Mouse (Mus musculus) lung, postnatal 0 days (tissue): ENCODE measurements around the gene Oxsr1. TPM values are rescaled to one million over a fixed set of nuclear protein-coding genes. Genes with fewer than 3 reads are reported as not detected.
"Not testable (repeated sequence)": the region's sequence is repeated elsewhere in the genome, so short reads cannot be mapped to it uniquely, and the experiment has no call there.

Source experiments
- ATAC-seq: fragments of 200-750 bp; cut with Nextera tagmentation; 2 replicates; pipeline ENCODE4 v1.8.0; 2017; ENCODE audit warnings: moderate library complexity
- DNase-seq: peaks from one replicate; pipeline ENCODE4 v3.0.0-alpha.2; 2016; ENCODE audit warnings: low spot score
- H3K27ac ChIP-seq: fragments of 300-500 bp; sonication (generic); 2 replicates; pipeline ENCODE4 v1.5.1; 2014; ENCODE audit warnings: antibody characterized with exemption, mild to moderate bottlenecking, low read length, mixed read lengths
- H3K27me3 ChIP-seq: fragments of 300-500 bp; sonication (generic); replicated peaks from 2 replicates; pipeline ENCODE4 v1.6.1; 2014; ENCODE audit warnings: low read length, mixed read lengths; ENCODE audit not compliant: insufficient read depth
- H3K36me3 ChIP-seq: fragments of 300-500 bp; sonication (generic); 2 replicates; pipeline ENCODE4 v1.6.1; 2014; ENCODE audit warnings: low read length, mixed read lengths; ENCODE audit not compliant: insufficient read depth
- H3K4me1 ChIP-seq: fragments of 300-500 bp; sonication (generic); 2 replicates; pipeline ENCODE4 v1.6.1; 2014; ENCODE audit warnings: antibody characterized with exemption, low read depth, low read length, mixed read lengths; ENCODE audit not compliant: insufficient read depth
- H3K4me2 ChIP-seq: fragments of 300-500 bp; sonication (generic); replicated peaks from 2 replicates; pipeline ENCODE4 v1.6.1; 2014; ENCODE audit warnings: low read depth, mild to moderate bottlenecking, low read length, moderate library complexity, mixed read lengths
- H3K4me3 ChIP-seq: fragments of 300-500 bp; sonication (generic); 2 replicates; pipeline ENCODE4 v1.5.1; 2014; ENCODE audit warnings: low read depth, low read length
- H3K9ac ChIP-seq: fragments of 300-500 bp; sonication (generic); replicated peaks from 2 replicates; pipeline ENCODE4 v1.6.1; 2014; ENCODE audit warnings: low read depth, mild to moderate bottlenecking
- H3K9me3 ChIP-seq: fragments of 300-500 bp; sonication (generic); 2 replicates; pipeline ENCODE4 v1.6.1; 2016; ENCODE audit warnings: low read length, mixed read lengths
- CTCF ChIP-seq: IDR thresholded peaks from 2 replicates; pipeline ENCODE4 v1.5.1; 2016; ENCODE audit warnings: antibody characterized with exemption, mild to moderate bottlenecking
- EP300 ChIP-seq: IDR thresholded peaks from 2 replicates; pipeline ENCODE4 v1.6.1; 2016; ENCODE audit warnings: antibody characterized with exemption, mild to moderate bottlenecking, control low read depth
- WGBS: fragments of 180-500 bp; shearing (Covaris S2); extraction: QIAGEN DNeasy Blood & Tissue Kit; methylation state at CpG from one replicate; pipeline ENCODE4 v1.1.7; 2014; 5-methylcytosine and 5-hydroxymethylcytosine counted together
- polyA plus RNA-seq: library from polyadenylated mRNA; unstranded; fragments of >200 nt; fragmentation: Nextera tagmentation; extraction: Ambion mirVana; gene quantifications from 2 replicates; pipeline ENCODE4 v1.2.1, GENCODE M21; 2015

The Oxsr1 gene
- polyA plus RNA-seq, 1 experiment from 2014 or later = 6.6 TPM

GRCm38 (mm10) chr9:119231552-119231951 lies 90.7 kb downstream of the Oxsr1 start:
- Histone ChIP-seq H3K9me3 (no peaks in the 10 kb centered on the region), H3K4me3 (no peak overlapping the region), H3K36me3 (no peaks in the 10 kb centered on the region), H3K27me3 (no peaks in the 10 kb centered on the region), H3K4me1 (no peaks in the 10 kb centered on the region), H3K27ac (no peak overlapping the region), H3K9ac (no peak overlapping the region), H3K4me2 (no peak overlapping the region)
- TF ChIP-seq CTCF (no peak), EP300 (no peak)
- DNase-seq (no peak), ATAC-seq (no peak)
- WGBS = 82% methylated on average over 7 of the region's 7 CpGs

GRCm38 (mm10) chr9:119230829-119231228 lies 91.4 kb downstream of the Oxsr1 start:
- WGBS = 62% methylated on average over 2 of the region's 2 CpGs
- Histone ChIP-seq H3K9ac (no peak overlapping the region), H3K36me3 (no peaks in the 10 kb centered on the region), H3K4me2 (no peak overlapping the region), H3K27me3 (no peaks in the 10 kb centered on the region), H3K4me3 (no peak overlapping the region), H3K9me3 (no peaks in the 10 kb centered on the region), H3K4me1 (no peaks in the 10 kb centered on the region), H3K27ac (no peak overlapping the region)
- ATAC-seq (no peak), DNase-seq (no peak)
- TF ChIP-seq CTCF (no peak), EP300 (no peak)

- Histone ChIP-seq H3K4me3 (no peak overlapping the region), H3K27me3 (no peaks in the 10 kb centered on the region), H3K4me2 (no peak overlapping the region), H3K27ac (no peak overlapping the region), H3K9me3 (no peaks in the 10 kb centered on the region), H3K4me1 (no peaks in the 10 kb centered on the region), H3K9ac (no peak overlapping the region), H3K36me3 (no peaks in the 10 kb centered on the region)
- ATAC-seq (no peak), DNase-seq (no peak)
- no peak for TF ChIP-seq CTCF
- TF ChIP-seq EP300 = no peak
- WGBS = 66% methylated on average over 4 of the region's 4 CpGs
Measured at GRCm38 (mm10) chr9:119220249-119220648, 102.0 kb downstream of the Oxsr1 start.

- Histone ChIP-seq H3K4me1 (no peaks in the 10 kb centered on the region), H3K4me3 (no peak overlapping the region), H3K27ac (no peak overlapping the region), H3K36me3 (no peaks in the 10 kb centered on the region), H3K4me2 (no peak overlapping the region), H3K9ac (no peak overlapping the region), H3K9me3 (no peaks in the 10 kb centered on the region), H3K27me3 (no peaks in the 10 kb centered on the region)
- ATAC-seq (no peak), DNase-seq (no peak)
- TF ChIP-seq EP300 = no peak
- no peak for TF ChIP-seq CTCF
- WGBS = 67% methylated on average over 2 of the region's 2 CpGs
Measured at GRCm38 (mm10) chr9:119219667-119220066, 102.6 kb downstream of the Oxsr1 start.

- H3K27me3 ChIP-seq, H3K27ac ChIP-seq, H3K9ac ChIP-seq, H3K4me2 ChIP-seq, H3K4me3 ChIP-seq, H3K4me1 ChIP-seq, H3K9me3 ChIP-seq, H3K36me3 ChIP-seq, DNase-seq, ATAC-seq: not testable (repeated sequence)
- WGBS = 71% methylated on average over 2 of the region's 2 CpGs
Measured at GRCm38 (mm10) chr9:119215341-119215740, 106.9 kb downstream of the Oxsr1 start.

- ATAC-seq = no peak
- H3K9me3 ChIP-seq = no peaks in the 10 kb centered on the region
- no peaks in the 10 kb centered on the region for H3K4me1 ChIP-seq
- TF ChIP-seq EP300 = no peak
- no peak for TF ChIP-seq CTCF
- 87% methylated on average over 6 of the region's 6 CpGs for WGBS
- no peak overlapping the region for H3K9ac ChIP-seq
- no peak overlapping the region for H3K4me2 ChIP-seq
- H3K27ac ChIP-seq = no peak overlapping the region
- no peak for DNase-seq
- H3K27me3 ChIP-seq = no peaks in the 10 kb centered on the region
- H3K4me3 ChIP-seq = no peak overlapping the region
- H3K36me3 ChIP-seq = no peaks in the 10 kb centered on the region
Measured at GRCm38 (mm10) chr9:119214601-119215000, 107.6 kb downstream of the Oxsr1 start.

- no peak for ATAC-seq
- no peaks in the 10 kb centered on the region for H3K4me1 ChIP-seq
- no peak overlapping the region for H3K9ac ChIP-seq
- H3K9me3 ChIP-seq = no peaks in the 10 kb centered on the region
- no peak for DNase-seq
- TF ChIP-seq EP300 (no peak), CTCF (no peak)
- no peak overlapping the region for H3K4me2 ChIP-seq
- no peak overlapping the region for H3K4me3 ChIP-seq
- H3K27me3 ChIP-seq = no peaks in the 10 kb centered on the region
- H3K36me3 ChIP-seq = no peaks in the 10 kb centered on the region
- 71% methylated on average over 8 of the region's 8 CpGs for WGBS
- H3K27ac ChIP-seq = no peak overlapping the region
Measured at GRCm38 (mm10) chr9:119212996-119213395, 109.2 kb downstream of the Oxsr1 start.
